Mouse (Mus musculus): ENCODE data around the gene Padi1.
A peak's percentile ranks its signal among the peaks of the same experiment; 100 is the strongest.

Gene Padi1

DNA sequence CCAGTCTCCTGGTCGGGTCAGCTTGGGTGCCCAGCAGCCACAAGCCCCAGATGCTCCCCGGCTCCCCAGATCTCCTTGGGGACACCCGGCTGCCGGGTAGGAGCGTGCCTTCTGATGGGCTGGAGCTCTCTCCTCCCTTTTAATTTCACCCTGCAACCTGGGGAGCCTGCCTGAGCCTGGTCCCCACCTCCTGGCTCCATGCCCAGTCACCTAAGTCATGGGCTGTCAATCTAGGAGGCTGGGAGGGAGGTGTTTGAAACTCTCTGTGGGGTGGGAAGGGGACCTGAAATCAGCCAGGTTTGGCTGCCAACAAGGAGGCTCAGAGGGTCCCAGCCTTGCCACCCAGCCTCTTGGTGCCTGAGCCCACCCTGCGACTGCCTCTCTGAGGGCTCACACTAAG is at the start of gene Padi1:
TSS of gene Padi1 (minus strand) at position 113 of the 400 bp plus-strand sequence.
- no peak for DNase-seq

DNA sequence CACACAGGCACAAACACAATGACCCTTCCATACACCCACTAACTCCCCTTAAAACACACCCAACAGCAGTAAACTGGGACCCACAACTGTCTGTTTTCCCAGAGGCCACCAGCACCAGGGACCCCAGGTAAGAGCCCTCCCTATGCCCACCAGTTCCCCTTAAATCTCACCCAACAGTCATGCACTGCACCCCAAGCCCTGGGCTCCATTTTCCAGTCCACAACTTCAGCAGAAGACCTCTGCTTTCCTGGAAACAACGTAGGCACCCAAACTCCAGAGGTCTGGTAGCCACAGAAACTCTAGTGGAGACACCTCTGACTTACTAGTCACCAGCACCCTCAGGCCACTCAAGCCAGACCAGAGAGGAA is 46.6 kb upstream of the Padi1 start:
- DNase-seq, result no peak

DNA sequence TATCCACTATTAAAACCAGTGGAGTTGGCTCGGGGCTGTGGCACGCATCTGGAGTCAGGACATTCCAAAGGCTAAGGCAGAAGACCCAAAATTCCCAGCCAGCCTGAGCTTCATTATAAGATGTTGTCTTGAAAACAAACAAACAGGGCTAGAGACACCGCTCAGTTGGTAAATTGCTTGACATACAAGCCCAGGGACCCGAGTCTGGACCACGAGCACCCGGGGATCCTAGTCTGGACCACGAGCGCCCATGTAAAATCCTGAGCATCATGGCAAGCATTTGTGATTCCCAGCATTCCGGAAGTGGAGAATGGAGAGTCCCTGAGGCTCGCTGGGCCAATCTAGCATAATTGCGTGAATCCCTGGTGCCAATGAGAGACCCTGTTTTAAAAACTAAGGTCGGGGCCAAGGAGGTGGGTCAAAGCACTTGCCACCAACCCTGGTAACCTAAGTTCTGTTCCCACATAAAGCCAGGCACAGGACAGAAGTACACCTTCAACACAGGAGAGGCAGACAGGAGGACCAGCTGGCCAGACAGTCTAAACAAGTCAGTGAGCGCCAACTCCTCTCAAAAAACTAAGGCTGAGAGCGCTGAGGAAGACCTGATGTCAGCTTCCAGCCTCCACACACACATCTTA is 46.1 kb upstream of the Padi1 start:
- no peak for DNase-seq

DNA sequence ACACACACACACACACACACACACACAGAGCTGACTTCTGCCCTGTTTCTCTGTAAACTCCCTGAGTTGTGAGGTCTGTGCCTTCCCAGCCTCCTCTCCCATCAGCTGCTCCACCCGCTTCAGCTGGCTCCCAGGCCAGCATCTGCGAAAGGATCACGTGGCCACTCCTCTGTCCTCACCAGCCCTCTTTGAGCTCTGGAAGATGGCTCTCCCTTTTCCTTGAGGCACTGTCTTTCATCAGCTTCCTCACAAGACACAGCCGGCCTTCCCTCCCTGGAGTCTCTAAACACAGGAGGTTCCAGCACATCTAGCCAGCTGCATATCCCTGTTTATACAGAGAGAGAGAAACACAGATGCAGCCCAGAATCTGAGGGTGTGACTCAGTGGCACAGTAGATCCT is 38.3 kb upstream of the Padi1 start:
- no peak for DNase-seq

DNA sequence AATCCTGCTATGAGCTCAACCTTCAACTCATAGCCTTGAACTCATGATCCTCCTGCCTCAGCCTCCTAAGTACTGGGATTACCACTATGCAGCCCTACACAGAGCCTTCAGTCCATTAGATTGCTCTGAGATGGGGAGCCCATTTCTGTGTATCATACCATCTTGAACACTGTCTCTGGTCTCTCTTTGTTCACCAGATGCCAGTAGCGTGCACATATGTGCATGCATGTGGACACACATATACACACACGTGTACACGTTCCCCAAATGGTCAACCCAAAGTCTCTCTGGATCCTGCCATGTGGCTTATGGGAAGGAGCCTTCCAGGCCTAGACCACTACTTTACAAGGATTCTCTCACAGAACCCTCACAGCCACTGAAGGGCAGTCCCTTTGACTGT is 37.4 kb upstream of the Padi1 start:
- no peak for DNase-seq

DNA sequence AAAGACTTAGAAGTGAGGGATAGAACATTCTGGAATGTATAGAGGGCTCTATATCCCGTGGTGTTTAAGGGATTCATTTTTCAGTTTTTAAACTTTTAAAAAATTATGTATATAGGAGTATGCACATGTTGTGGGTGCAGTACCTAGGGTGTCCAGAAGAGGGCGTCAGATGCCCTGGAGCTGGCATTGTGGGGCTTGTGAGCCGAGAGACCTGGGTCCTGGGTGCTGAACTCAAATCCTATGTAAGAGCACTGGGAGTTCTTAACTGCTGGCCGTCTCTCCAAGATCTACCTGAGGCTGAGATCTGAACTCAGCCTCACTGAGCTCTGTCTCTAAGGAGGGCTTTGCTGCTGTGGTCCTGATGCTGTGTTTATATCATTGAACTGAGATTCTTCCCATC is 36.8 kb upstream of the Padi1 start:
- no peak for DNase-seq

DNA sequence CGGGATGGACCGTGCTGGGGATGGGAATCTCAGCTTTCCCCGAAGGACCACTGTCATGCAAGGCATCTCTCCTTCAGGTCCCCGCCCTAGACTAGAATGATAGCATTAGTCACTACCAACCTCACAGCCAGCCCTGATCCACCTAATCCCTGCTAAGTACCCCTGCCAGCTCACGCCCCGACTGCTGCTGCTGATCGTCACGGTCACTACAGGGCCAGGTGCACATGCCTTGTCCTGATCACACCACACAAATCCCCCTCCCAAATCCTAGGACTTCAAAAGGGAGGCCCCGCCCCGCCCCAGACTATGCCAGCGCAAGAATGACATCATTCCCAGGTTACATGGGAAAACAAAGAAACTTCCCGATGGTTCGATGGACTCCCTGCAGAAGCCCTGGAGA is 36.2 kb upstream of the Padi1 start:
- no peak for DNase-seq

DNA sequence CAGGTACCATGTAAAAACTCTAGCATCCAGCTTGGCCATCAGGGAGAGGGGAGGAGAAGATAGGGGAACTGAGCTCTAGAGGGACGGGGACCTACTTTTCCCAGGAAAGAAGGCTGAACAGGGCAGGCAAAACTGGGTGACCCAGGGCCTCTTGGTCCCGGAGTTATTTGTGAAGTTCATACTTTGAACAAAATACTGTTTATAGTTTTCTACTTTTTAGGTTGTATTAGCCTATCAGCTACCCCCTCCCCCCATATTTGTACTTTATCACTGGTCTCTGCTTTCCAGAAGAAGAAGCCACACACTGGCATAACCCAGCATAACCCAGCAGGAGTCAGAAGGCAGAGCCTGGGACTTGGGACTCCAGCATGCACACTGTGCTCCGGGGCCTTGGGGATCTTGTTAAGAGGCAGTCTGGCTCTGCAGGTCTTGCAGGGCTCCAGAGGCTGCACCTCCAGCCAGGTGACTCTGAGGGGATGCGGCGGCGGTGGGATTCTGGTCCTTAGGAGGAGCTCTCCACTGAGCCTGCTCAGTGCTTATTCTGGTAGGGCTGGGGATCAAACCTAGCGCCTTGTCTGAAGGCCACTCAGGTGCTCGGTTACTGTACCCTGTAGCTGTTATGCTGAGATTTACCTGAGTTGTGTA is 35.6 kb upstream of the Padi1 start:
- DNase-seq, result no peak

DNA sequence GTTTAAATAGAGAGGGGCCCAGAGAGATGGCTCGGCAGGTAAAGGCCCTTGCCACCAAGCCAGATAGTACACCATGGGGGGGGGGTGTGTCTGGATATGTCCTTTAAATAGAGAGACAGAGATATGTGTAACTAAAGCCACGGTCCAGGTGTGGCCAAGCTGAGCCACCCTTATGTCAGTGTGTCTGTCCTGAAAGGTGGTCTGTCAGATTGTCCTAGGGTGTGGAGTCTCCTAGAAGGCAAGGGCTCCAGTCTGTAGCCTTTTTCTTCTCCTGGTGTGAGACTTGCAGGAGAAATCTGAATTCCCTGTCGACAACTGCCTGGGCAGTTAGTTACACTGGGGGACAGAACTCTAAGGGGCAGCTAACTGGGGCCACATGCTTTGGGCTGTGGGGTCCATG is 34.6 kb upstream of the Padi1 start:
- DNase-seq, result no peak

DNA sequence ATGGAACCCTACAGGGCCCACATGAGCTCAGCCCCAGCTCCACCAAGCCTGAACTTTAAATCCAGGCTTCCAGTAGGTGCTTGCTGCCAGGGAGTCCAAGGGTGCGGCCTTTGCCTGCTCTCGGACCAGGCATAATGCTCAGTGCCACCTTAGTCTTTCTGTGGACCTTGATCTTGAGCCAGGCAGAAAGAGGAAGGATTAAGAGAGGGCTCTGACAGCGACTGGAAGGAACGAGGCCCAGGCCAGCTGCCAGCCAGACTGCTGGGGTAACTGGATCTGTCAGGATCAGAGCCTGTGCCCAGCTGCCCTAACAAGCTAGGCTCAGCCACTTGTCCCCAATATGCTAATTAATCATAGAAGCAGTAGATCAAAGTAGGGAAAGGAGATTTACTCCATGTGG is 34.2 kb upstream of the Padi1 start:
- peak; percentile 74 to 82 for DNase-seq

DNA sequence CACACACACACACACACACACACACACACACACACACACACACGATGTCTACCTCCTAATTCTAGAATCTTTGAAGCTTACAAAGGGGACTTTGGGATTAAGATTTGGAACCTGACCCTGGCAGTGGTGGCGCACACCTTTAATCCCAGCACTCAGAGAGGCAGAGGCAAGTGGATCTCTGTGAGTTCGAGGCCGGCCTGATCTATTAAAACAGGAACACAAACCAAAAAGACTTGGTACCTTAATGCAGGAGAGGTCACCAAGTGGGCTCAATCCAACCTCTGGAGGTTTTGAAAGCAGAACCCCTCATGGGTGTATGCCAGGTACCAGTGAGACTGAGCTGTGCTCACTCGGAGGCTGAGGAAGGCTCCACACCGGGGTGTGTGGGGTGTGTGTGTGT is 33.5 kb upstream of the Padi1 start:
- DNase-seq, result no peak

DNA sequence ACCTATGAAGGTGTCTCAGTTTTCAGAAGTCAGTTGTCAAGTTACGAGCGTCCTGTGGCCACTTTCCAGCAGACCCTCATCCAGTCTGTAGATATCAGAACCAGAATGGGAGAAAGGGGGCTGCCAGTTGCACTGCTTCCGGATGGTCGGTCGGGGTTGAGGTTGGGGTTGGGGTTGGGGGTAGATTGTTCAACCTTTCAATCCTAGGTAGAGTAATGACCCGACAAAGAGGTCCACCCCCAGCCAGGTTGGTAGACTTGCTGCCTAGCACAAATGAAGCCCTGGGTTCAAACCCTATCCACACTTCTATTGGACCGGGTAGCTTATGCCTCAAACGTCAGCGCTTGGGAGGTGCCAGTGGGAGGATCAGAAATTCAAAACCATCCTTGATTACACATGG is 33.1 kb upstream of the Padi1 start:
- no peak for DNase-seq

DNA sequence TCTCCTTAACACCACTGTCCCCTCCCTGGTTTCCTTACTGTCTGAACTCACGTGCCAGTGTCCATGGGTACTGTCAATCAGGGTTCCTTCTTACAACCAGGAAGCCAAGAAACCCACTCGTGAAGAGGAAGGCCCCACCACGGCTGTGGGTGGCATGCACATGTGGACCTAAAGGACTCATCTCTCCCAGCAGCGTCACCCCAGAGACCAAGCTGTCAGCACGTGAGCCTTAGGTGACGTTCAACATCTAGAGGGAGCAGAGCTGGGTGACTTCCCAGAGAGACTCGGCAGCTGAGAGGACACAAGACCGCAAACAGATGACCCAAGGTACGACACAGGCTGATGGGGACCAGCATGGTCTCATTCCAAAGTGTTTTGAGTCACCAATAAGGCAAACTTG is 31.9 kb upstream of the Padi1 start:
- no peak for DNase-seq

DNA sequence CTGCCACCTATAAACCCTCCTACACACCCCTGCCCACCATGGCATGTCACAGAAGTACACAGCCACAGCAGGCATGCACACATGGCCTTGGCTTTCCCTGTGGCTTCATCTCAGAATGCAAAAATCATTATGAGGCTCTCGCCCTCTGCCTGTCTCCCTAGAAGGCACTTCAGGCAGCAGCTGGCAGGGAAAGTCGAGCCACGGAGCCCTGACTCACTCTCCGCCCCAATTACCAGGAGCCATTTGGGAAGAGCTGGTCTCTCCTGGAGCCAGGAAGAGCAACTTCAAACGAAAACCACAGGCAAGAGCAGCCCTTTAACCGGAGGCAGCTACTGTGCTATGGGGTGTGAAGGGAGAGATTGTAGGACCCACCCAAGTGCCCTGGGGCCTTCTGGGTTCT is 31.1 kb upstream of the Padi1 start:
- DNase-seq, result no peak

DNA sequence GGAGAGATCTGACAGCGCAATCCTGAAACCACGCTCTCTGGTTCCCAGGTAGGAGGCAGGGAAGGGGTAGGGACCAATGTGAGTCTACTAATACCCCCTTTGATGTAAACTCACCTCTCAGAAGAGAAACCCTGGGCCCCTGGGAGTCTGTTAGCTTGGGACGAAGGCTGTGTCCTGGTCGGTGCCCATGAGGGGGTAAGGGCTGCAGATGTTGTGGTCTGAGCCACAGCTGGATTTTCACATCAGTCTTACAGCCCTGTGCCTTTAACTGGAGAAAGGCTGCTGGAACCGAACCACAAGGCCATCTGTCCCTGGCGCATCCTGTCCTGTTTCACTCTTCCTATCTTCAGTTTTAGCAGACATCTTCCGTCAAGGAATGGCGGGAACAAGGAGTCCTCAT is 30.6 kb upstream of the Padi1 start:
- DNase-seq, result no peak

DNA sequence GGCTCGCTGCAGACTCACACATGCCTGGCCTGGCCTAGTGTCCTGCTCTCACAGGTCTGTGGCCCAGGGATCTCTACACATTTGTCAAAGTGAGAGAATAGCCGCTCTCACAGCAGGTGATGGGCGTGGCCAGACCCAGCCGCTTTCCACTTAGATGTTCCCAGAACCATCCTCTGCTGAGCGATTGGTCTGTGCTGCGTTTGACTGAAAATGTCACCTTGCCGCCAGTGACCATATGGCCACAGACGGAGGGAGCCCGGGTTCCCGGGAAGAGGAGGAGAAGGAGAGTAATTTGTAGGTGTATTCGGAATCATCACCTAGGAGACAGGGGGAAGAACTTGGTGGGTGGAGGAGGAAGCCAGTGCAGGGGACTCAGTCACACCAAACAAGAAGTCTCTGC is 27.4 kb upstream of the Padi1 start:
- peak in 1 of 2 experiments; percentile 33 for DNase-seq

DNA sequence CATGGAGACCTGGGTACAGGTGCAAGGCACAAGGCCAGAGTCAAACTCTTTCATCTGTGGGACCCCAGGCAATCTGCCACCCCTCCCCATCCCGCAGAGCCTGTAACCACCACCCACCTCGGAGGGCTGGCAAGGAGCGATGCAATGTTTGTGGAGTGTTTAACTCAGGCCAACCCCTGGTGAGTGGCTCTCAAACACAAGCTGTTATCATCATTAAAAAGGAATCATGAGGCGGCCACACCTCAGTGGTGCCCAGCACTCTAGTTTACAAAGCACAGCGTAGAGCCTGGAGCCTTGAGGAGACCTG is 27.1 kb upstream of the Padi1 start:
- peak; percentile 28 to 60 for DNase-seq

DNA sequence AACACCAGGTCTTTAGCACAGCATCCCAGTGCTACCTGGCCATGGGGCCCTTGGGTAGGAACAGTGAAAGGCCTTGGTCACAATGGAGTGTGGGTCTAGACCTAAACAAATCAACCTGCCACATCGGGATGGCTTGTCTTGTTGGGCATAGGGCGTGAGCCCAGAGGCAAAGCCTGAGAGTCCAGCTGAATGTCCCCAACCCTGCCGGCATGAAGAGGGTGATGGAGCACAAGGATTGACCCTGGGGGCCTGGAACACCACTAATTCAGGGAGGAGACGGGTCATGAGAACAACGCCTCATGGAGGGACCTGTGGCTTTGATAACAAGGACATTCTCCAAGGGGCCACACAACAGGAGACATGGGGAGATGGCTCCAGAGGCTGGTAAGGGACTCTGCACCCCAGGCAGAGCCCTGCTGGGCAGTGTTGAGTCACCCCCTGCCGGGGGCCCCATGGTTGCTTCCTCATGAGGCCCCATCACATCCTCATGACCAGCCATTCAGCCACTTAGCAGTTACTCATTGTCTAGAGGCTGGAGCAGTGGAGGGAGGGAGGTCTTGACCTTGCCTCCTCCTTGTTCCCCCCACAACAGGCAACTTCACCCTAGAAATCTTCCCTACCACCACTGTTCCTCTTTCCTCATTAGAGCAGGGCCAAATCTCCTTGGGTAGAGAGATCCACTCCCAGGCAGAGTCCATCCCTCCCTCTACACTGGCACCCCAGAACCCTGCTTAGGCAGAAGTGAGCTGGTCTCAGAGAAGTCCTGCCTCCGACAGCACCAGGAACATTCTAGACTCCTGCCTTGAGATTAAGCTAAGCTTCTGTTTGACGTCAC is 26.5 kb upstream of the Padi1 start:
- DNase-seq, result peak in 1 of 2 experiments; percentile 7

DNA sequence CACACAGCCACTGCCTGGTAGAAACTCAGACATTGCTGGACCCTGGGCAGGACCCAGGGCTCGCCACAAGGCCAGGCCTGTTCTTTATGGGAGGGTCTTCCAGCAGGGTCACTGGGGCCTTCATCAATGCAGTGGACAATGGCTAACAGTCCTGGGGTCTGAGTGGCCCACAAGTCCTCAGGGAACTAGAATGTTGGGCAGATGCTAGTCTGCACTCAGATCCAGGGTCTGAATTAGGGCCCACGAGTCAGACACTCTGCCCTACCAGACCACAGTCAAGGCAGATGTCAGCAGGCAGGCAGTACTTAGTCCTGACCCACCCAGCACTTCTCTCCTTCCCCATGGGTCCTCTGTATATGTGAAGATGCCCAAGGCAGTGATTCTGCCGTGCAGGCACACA is 25.8 kb upstream of the Padi1 start:
- DNase-seq, result no peak

DNA sequence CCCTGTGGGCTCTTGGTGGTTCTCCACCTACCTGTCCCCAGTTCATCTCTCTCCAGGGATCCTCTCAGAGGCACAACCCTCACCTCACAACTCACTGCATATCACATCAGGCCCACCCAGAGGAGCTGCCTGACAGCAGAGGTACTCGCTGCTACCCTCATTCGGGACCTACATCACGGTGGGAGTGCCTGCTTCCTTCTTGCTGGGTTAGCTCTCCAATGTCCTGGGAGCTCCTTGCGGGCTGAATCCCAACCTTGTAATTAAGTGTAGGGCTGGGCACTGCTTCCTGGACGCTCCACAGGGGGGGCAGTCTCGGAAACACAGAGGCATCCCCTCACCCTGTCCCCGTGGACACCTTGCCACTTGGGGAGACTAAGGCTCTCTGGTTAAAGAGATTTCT is 25.3 kb upstream of the Padi1 start:
- peak in 1 of 2 experiments; percentile 1 for DNase-seq

DNA sequence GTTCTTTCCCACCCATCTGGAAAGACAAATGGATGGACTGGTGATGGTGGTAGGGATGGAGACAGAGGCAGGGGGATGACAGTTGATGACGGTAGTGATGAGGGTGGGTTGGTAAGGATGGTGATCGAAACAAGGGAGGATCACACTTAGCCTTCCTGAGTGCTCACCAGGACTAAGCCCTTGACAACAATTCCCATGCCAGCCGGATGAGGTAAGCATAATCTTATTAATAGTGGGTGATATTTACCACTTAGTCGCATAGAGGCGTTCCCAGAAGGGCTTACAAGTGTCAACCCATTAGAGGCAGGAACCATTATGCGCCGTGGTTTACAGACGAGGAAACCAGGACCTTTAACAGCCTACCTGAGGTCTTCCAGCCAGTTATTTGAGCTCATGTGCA is 24.4 kb upstream of the Padi1 start:
- no peak for DNase-seq

DNA sequence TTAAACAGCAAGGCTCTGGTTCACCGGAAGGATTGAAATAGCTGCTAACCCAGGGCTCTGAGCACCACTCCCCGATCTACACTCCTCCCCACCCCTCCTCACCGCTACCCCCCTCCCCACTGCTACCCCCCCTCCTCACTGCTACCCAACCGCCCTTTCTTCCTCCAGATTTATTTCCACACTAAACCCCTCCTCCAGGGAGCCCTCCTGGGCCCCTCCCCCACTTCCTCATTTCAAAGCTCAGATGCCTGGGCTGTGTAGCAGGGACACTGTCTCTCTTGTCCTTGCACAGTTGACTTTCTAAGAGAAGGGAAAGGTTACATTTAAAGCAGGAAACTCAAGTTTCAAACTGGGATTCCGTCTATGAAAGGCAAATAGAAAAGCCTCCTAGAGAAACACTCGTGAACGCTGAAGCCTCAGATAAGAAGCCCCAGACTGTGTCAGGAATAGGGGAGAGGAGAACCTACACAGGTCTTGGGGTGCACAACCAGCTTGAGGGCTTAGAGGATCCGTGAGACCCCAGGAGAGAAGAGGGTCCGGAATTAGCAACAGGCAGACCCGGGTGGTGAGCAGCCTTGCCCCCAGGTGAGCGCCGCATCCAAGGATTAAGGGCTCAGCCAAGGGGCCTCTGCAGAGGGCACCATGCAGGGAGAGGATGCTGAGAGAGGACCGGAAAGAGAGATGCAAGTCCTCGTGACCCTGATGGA is 23.1 kb upstream of the Padi1 start:
- no peak for DNase-seq

DNA sequence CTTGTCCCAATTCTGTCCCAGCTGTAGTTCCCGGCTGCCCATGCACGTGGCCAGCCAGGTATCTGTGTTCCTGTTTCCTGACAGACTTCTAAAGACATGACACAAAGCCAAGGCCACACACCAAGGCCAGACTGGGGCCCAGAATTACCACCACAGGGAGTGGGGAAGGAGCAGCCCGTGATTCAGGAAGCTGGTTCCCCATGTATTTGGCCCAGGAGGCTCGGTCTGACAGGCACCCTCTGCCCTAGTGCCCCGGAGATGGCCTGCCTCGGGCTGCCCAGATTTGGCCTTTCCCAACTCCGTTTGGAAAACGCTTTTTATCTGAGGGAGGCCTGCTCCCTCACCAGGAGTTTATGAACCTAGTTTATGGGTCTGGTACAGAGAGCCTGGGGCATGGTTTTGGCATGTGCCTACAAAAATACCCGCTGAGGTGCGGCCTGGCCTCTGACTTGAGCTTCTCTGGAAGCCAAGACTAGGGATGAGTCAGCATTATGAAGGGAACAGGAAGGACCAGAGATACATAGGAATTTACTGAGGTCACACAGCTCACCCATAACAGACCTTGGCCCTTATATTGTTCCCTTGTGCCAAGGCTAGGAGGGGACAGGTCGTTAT is 16.6 kb upstream of the Padi1 start:
- DNase-seq, result no peak
